Mouse (Mus musculus) layer of hippocampus, postnatal 25 days (tissue): Measurements from ENCODE around the gene Ndufa8. TPM values are rescaled to one million over a fixed set of nuclear protein-coding genes. Genes with fewer than 3 reads are reported as not detected.
A peak's percentile ranks its signal among the peaks of the same experiment; 100 is the strongest.

Experiments
- DNase-seq, 2 experiments: peaks; one replicate each; pipeline ENCODE4 v3.0.0; 2022; ENCODE audit warnings: mixed read lengths in 2 of 2, low spot score in 1 of 2; ENCODE audit errors: extremely low spot score in 1 of 2
- total RNA-seq, 2 experiments: library from RNA; stranded (reverse); gene quantifications; 2 replicates each; pipeline ENCODE4 v1.2.3; 2021

Ndufa8 gene
- 100 to 1,000 TPM; 184 to 222 TPM for total RNA-seq

DNA sequence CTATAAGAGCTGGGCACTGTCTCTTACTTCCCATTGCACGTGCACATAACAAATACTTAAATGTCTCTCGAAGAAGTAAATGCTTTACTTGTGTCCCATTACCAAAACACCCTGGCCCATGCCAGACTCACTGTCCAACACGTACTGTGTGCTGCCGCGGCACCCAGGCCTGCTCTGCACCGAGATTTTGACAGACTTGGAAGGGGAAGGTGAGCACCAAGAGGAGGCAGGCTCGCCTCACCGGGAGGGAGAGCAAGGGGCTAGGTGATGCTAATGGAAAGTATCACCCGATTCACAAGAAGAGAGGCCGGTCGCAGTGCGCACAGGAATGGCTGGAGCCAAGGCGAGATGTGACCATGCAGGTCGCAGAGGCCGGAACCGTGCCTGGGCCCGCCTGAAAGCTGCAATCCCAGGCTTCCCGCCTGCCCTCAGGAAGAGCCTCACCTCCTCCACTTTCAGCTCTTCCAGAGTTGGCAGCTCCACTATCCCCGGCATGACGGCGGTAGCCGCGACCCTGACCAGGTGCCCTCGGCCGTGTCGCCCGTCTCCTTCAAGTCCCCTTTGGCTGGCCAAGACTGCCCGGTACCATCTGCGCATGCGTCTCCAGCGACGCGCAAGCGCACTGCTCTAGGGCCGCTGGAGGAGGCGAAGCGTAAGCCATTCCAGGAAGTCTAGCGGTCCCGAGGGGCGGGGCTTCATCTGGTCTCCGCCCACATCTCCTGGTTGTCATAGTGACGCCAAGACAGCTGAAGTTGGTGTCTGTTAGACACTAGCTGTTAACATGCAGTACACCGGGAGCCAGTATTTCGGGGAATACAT lies at the start of gene Ndufa8, which contains the start of gene Morn5:
Gene Ndufa8 (minus strand): TSS at position 659 of the 819 bp plus-strand sequence.
Gene Morn5 (plus strand): TSS at position 711 of the 819 bp plus-strand sequence.
- DNase-seq = peak; percentile 98 to 100

- DNase-seq = no peak
These were observed 48.8 kb upstream of the Ndufa8 start for GRCm38 (mm10) chr2:36098021-36098420.

GRCm38 (mm10) chr2:36097129-36097815 lies 48.1 kb upstream of the Ndufa8 start:
- DNase-seq = no peak

DNA sequence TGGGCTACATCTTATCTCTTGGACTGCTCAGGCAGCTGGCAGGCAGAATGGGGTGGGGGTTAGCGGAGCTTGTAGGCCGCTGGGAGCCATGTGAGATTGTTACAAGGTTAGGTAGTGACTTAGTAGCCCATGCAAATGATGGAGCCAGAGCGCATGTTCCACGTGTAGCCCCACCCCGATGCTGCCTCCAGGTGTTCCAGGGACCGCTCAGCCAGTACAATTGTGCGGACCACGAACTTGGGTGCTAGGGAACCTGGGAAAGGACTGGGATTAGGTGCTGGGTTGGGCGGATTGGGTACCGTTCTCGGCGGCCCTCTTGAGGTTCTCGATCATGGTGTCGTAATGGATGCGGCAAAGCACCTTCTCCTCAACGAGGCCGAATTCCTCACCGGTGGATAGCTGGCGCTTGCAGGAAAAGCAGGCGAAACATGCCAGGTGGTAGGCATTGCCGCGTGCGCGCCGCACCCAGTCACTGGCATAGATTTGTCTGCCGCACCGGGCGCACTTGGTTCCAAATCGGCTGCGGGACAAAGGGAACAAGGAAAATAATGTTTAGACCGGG lies 44.8 kb upstream of the Ndufa8 start:
- no peak for DNase-seq

DNA sequence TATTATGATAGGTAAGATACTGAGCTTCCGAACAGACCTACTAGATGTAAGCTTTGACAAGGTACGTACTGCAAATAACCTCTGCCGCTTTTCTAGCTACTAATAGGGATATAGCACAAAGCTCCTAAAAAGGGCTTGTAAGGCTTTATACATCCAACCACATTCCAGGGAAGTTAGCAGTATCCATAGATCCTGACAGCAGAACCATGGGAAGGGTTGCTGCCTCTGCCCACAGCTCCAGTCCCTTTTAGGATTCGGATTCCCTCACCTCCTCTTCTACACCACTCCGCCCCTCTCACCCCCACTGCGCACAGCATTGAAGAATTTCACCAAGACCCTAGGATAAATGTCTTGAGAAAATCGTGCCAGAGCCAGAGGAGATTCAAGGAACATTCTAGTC lies 44.1 kb upstream of the Ndufa8 start:
- DNase-seq = no peak

GRCm38 (mm10) chr2:36092748-36093147 lies 43.5 kb upstream of the Ndufa8 start:
- no peak for DNase-seq

DNA sequence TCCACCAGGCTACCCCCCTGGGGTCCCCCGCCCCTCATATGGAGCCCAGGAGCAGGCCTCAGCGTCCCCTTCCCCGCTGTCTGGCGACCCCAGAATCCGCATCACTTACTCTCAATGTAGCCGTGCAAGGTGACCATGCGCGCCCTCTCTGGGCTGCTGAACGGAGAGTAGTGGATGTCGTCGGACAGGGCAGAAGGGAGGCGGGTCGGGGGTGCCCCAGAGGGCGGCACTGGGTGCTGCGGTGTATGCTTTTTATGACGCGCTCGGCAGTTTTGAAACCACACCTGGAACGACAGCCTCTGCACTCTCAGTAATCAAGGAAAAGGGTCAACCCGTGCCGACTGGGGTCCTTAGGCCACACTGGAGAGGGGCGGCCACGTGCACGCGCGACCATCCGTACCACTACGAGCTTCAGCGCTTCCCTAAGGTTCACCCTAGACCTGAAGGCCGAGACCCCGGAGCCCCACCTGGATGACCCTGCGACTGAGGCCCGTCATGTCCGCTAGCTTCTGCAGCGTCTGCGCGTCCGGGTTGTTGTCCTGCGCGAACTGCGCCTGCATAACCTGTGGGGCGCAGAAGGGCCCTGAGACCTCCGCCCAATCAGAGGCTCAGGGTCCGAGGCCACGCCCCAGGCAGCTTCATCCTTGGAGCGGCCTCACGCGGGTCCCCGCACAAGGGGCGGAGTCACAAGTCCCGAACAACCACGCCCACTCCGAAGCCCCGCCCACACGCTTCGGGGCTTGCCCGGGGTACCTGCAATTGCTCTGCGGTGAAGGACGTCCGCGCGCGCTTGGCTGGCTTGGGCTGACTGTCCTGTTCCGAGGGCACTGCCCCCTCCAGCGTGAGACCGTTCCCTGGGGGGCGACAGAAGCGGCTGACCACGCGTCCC lies 41.9 kb upstream of the Ndufa8 start:
- peak in 1 of 2 experiments; percentile 35 for DNase-seq

DNA sequence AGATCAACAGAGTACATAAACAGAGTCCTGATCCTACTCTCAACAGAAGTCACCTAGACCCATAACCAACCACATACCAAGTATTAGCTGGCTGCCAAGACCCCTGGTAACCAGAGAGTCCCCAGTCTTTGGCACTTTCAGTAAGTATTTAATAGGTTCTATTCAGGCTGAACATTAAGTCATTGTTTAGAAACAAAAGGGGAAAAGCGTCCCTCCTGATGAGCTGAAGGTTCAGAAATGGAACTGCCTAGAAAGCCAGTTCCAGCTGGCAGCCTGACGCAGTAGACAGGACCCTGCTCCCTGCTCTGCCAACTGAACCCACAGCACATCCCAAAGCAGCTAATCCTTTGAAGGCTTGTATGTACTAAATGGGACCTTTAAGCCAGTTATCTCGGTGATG lies 40.0 kb upstream of the Ndufa8 start:
- no peak for DNase-seq

- no peak for DNase-seq
These were observed 35.8 kb upstream of the Ndufa8 start for GRCm38 (mm10) chr2:36085041-36085440.

DNA sequence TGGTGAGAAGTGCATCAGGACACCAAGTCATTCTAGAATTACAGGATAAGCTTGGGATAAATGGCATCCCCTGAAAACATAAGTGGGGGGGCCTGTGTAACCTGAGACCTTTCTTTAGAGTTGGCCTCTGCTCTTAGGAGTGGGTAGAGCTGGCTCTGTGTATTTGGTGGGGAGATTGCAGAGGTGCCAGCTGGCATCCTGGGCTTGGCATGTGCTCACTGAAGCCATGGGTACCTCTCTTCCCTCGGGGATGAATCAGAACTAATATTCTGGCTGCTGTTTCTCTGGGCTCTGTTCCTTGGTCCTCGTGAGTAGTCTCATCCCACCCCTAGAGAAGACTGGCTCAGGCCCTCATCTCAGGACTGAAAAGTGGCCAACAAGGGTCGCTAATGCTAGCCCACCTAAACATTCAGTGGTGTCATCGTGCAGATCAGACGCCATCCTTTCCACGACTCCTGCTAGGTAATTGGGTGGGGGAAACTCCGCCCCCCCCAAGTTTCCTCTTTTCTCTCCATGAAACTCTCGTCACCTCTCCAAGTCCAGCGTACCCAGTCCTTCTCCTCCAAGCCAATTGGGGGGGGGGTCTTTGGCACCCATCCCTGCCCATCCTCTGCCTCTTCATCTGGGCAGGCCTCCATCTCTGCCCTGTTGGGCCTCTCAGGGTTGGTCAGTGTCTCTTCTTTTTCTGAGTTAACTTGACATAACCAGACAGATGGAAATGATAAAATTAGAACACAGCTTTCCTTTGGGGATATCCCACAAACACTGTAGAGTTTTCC lies 33.8 kb upstream of the Ndufa8 start:
- no peak for DNase-seq

DNA sequence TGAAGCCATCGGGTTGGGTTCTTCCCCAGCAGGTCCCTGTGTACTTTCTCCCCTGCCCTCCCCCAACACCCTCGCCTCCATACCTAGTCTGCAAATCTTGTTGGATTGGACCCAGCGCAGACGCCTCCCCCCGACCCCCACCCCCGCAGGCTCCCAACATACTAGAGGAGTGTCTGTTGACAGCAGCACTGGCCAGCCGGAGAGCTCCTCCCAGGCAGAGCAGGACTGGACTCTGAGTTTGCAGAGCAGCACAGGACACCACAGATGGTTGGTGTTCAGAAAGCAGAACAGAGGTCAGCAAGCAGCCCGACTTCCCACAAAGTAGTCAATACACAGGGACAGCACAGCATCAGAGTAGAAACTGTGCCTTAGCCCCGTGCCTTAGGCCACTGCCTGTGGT lies 32.2 kb upstream of the Ndufa8 start:
- DNase-seq = no peak

GRCm38 (mm10) chr2:36077160-36077761 lies 28.1 kb upstream of the Ndufa8 start:
- DNase-seq = no peak

GRCm38 (mm10) chr2:36075210-36075609 lies 26.0 kb upstream of the Ndufa8 start:
- DNase-seq = no peak

GRCm38 (mm10) chr2:36073781-36074180 lies 24.6 kb upstream of the Ndufa8 start:
- no peak for DNase-seq

- no peak for DNase-seq
These were observed 22.6 kb upstream of the Ndufa8 start for GRCm38 (mm10) chr2:36071660-36072305.

DNA sequence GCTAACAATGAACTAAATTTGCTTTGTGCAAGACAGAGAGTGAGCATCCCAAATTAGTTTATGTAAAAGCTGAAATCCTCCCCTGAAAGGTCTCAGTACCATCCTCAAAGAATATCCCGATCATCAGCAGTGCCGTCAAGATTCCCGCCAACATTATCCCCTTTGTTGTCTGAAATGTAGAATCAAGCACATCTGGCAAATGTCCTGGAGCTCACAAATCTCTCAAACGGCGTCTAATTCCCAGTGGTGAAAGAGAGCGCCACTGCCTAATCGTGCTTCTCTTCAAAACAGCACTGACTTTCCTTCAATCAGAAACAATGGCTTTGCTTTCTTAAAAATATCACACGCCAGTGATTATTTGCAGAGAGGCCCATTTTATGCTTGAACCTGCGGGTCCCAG lies 17.9 kb upstream of the Ndufa8 start:
- DNase-seq = no peak

DNA sequence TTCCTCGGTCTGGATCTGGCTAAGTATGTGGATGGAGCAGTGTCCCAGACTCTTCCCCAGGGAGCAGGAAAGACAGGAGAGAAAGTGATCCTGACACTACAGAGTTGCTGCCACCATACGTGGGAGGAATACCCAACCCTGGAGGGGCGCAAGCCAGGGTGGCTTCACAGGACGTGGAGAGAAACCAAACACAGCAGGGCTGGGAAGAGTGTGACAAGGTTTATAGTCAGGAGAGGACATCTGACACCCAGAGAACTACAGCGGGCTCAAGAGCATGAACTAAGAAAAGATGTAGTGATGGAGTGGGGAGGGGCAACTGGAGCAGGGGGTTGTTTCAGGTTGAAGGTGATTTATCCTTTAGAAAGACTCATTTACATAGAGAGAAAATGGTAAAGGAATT lies 12.2 kb upstream of the Ndufa8 start:
- DNase-seq = no peak

GRCm38 (mm10) chr2:36056248-36056647 lies 7.0 kb upstream of the Ndufa8 start:
- DNase-seq = no peak

GRCm38 (mm10) chr2:36053249-36053648 lies 4.0 kb upstream of the Ndufa8 start:
- no peak for DNase-seq
